Comparison of ENCODE assay signal across 30 mouse cellular contexts in the genomic region with DNA sequence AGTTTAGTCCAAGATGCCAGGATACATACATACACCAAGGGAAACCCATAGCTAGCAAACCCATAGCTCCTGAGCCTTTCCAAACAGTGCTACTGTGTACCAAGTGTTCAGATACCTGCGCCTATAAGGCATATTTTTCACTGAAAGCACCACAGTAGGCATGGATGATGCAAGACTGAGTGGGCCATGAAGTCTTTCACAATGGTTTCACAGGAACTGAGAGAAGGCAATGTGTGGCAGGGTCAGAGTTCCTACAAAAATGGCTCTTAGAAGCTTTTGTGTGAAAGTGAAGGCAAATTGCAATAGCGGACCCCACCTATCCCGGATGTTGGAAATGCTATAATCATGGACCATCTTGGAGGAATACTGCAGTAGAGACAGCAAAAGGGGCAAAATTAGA. TPM values are rescaled to one million over a fixed set of nuclear protein-coding genes. Genes with fewer than 3 reads are reported as not detected.
A peak's percentile ranks its signal among the peaks of the same experiment; 100 is the strongest.
DNase-seq lines count a peak whose midpoint lies in the region; ATAC-seq and TF ChIP-seq lines count a peak whose summit lies in the region.
"Had no signal": no experiment of that assay in that cellular context is flagged by ENCODE, and none has a peak within 500 bp of the region (broad histone marks: within the 10 kb centered on the region; RNA-seq: fewer than 3 reads in every experiment).

No protein-coding gene starts in this region.

- H3K27ac ChIP-seq in liver, postnatal 0 days (ENCODE audit: low read depth): no peak overlapping the region
- no peak overlapping the region for H3K27ac ChIP-seq in liver, embryonic 12.5 days
- H3K27ac ChIP-seq: embryonic facial prominence, embryonic 10.5 days; embryonic facial prominence, embryonic 13.5 days; forebrain, embryonic 12.5 days; forebrain, embryonic 15.5 days; heart, embryonic 13.5 days; hindbrain, embryonic 14.5 days; hindbrain, postnatal 0 days had no signal

- H3K9me3 ChIP-seq in liver, postnatal 0 days (ENCODE audit: low read length): no peaks in the 10 kb centered on the region
- H3K9me3 ChIP-seq in liver, embryonic 12.5 days (replicated peaks): no peaks in the 10 kb centered on the region
- H3K9me3 ChIP-seq: embryonic facial prominence, embryonic 10.5 days; forebrain, embryonic 12.5 days; forebrain, embryonic 15.5 days; G1E; heart, embryonic 13.5 days had no signal

- H3K36me3 ChIP-seq in liver, postnatal 0 days (replicated peaks; ENCODE audit: insufficient read depth, low read length): no peaks in the 10 kb centered on the region
- H3K36me3 ChIP-seq in liver, embryonic 12.5 days: no peaks in the 10 kb centered on the region
- H3K36me3 ChIP-seq: embryonic facial prominence, embryonic 10.5 days; embryonic facial prominence, embryonic 13.5 days; forebrain, embryonic 12.5 days; forebrain, embryonic 15.5 days; G1E; heart, embryonic 13.5 days had no signal

- DNase-seq in liver, postnatal 0 days: peak; percentile 14
- DNase-seq in 416B (ENCODE audit: low read depth): peak; percentile 44
- no peak for DNase-seq in right cerebral cortex, postnatal 25 days
- DNase-seq in kidney, postnatal 25 days: no peak
- DNase-seq: adrenal gland, adult 2 months; adrenal gland, postnatal 14 days; B cell, adult 2 months; cerebellum, adult 11 months; cerebellum, adult 2 months; cerebellum, adult 9-11 months; cerebellum, postnatal 25 days; embryo, embryonic 11 days; gastrocnemius, postnatal 14 days; heart, adult 18-20 months; heart, postnatal 14 days; heart, postnatal 4 days had no signal

- no peaks in the 10 kb centered on the region for H3K27me3 ChIP-seq in liver, postnatal 0 days (ENCODE audit: insufficient read depth, low read length)
- H3K27me3 ChIP-seq in liver, embryonic 12.5 days (replicated peaks): no peaks in the 10 kb centered on the region
- H3K27me3 ChIP-seq: CH12.LX; embryonic facial prominence, embryonic 13.5 days; forebrain, embryonic 12.5 days; forebrain, embryonic 15.5 days; heart, embryonic 13.5 days; Patski had no signal

- no peak overlapping the region for H3K4me2 ChIP-seq in liver, postnatal 0 days (ENCODE audit: low read depth, low read length)
- no peak overlapping the region for H3K4me2 ChIP-seq in liver, embryonic 12.5 days
- H3K4me2 ChIP-seq: embryonic facial prominence, embryonic 13.5 days; forebrain, embryonic 12.5 days; forebrain, embryonic 15.5 days; heart, embryonic 13.5 days; hindbrain, embryonic 14.5 days had no signal

- peak; percentile 44; the same call in 1 of the 2 replicates for ATAC-seq in liver, postnatal 0 days
- ATAC-seq in liver, embryonic 12.5 days: no peak
- peak; percentile 100 for ATAC-seq in granulocyte monocyte progenitor cell, adult 5-6 weeks (replicated peaks; ENCODE audit: poor library complexity, severe bottlenecking)
- 0 out of 2 replicates have a peak, but pooled peaks have one; percentile 40 for ATAC-seq in monocyte, adult 5-6 weeks (replicated peaks; ENCODE audit: insufficient number of reproducible peaks, low FRiP score, low TSS enrichment, poor library complexity, severe bottlenecking)
- ATAC-seq: forebrain, embryonic 15.5 days; hindbrain, postnatal 0 days; Patski had no signal

- no peak for TF ChIP-seq EP300 in liver, postnatal 0 days (IDR thresholded peaks at IDR 0.05; ENCODE audit: low read depth)

- H3K4me1 ChIP-seq in liver, postnatal 0 days (ENCODE audit: insufficient read depth): 0 out of 2 replicates have a peak, but pooled peaks cover 3% of the 10 kb centered on the region
- no peaks in the 10 kb centered on the region for H3K4me1 ChIP-seq in liver, embryonic 12.5 days
- H3K4me1 ChIP-seq: embryonic facial prominence, embryonic 10.5 days; embryonic facial prominence, embryonic 13.5 days; forebrain, embryonic 12.5 days; forebrain, embryonic 15.5 days; heart, embryonic 13.5 days had no signal

- no peak overlapping the region for H3K4me3 ChIP-seq in liver, postnatal 0 days (ENCODE audit: low read depth, low read length)
- H3K4me3 ChIP-seq in liver, embryonic 12.5 days: no peak overlapping the region
- H3K4me3 ChIP-seq: embryonic facial prominence, embryonic 10.5 days; embryonic facial prominence, embryonic 13.5 days; erythroblast, embryonic 14.5 days; forebrain, embryonic 12.5 days; forebrain, embryonic 15.5 days; heart, embryonic 13.5 days had no signal

- no peak for TF ChIP-seq CTCF in liver, postnatal 0 days (IDR thresholded peaks at IDR 0.05; ENCODE audit: low read depth)

- WGBS in liver, postnatal 0 days (ENCODE audit: insufficient replicate concordance): 73% methylated on average over 3 of the region's 3 CpGs
- WGBS in liver, embryonic 12.5 days (ENCODE audit: insufficient replicate concordance): 76% methylated on average over 3 of the region's 3 CpGs

- no peak overlapping the region for H3K9ac ChIP-seq in liver, postnatal 0 days (replicated peaks)
- no peak overlapping the region for H3K9ac ChIP-seq in liver, embryonic 12.5 days
- H3K9ac ChIP-seq: embryonic facial prominence, embryonic 13.5 days; forebrain, embryonic 12.5 days; forebrain, embryonic 15.5 days; heart, embryonic 13.5 days; hindbrain, embryonic 14.5 days had no signal

RNA-seq across cellular contexts. Expression of a gene that starts 28.6 kb away (rescaled TPM):
- 0.27 and 0.32 TPM in 2 replicates for polyA plus RNA-seq in liver, postnatal 0 days (2015; fragmentation: Nextera tagmentation; extraction: Ambion mirVana)
- polyA plus RNA-seq in liver, embryonic 12.5 days (2016; fragmentation: Nextera tagmentation; extraction: Ambion mirVana): 0.25 and 0.31 TPM in 2 replicates
- 1.5 and 2.0 TPM in 2 replicates for total RNA-seq in granulocyte monocyte progenitor cell, adult 5-6 weeks (2014; fragmentation: Nextera tagmentation)
- total RNA-seq in granulocyte monocyte progenitor cell, adult 5-6 weeks (2017): 2.5 and 3.8 TPM in 2 replicates
- 7.8 to 25.3 TPM (median 18.7 TPM) in 3 replicates for total RNA-seq in monocyte, adult 5-6 weeks (2017)
- polyA plus RNA-seq: erythroblast, embryonic 14.5 days had no signal

RNA-seq across cellular contexts. Expression of a gene that starts 30.4 kb away (rescaled TPM):
- polyA plus RNA-seq in liver, postnatal 0 days (2015; fragmentation: Nextera tagmentation; extraction: Ambion mirVana): 5.6 and 5.8 TPM in 2 replicates
- 12.7 and 12.9 TPM in 2 replicates for polyA plus RNA-seq in liver, embryonic 12.5 days (2016; fragmentation: Nextera tagmentation; extraction: Ambion mirVana)
- 28.0 and 32.5 TPM in 2 replicates for total RNA-seq in granulocyte monocyte progenitor cell, adult 5-6 weeks (2014; fragmentation: Nextera tagmentation)
- total RNA-seq in granulocyte monocyte progenitor cell, adult 5-6 weeks (2017): 37.9 and 44.2 TPM in 2 replicates
- 26.5 to 44.2 TPM (median 29.4 TPM) in 3 replicates for total RNA-seq in monocyte, adult 5-6 weeks (2017)

RNA-seq across cellular contexts. Expression of a gene that starts 30.6 kb away (rescaled TPM):
- 41.6 and 45.4 TPM in 2 replicates for polyA plus RNA-seq in liver, postnatal 0 days (2015; fragmentation: Nextera tagmentation; extraction: Ambion mirVana)
- 89.2 and 94.6 TPM in 2 replicates for polyA plus RNA-seq in liver, embryonic 12.5 days (2016; fragmentation: Nextera tagmentation; extraction: Ambion mirVana)
- total RNA-seq in granulocyte monocyte progenitor cell, adult 5-6 weeks (2014; fragmentation: Nextera tagmentation): 40.9 and 45.5 TPM in 2 replicates
- total RNA-seq in granulocyte monocyte progenitor cell, adult 5-6 weeks (2017): 92.4 and 124 TPM in 2 replicates
- 10.9 to 20.7 TPM (median 17.3 TPM) in 3 replicates for total RNA-seq in monocyte, adult 5-6 weeks (2017)

Comparison
In these comparisons a context has a peak if more than half of its experiments do, and no peak if none do; other contexts are left out.
1. DNase-seq: peak in liver, postnatal 0 days (single experiment) and 416B (single experiment); none in right cerebral cortex, postnatal 25 days (single experiment) and kidney, postnatal 25 days (0 of 2).